Mouse (Mus musculus): ENCODE measurements at regions not wholly inside any gene's neighbourhood (a gene's known extent, or its start where the extent isn't known, plus 50 kb on each side); places are given as distances from the start of the nearest gene placed in this dataset.
A peak's percentile ranks its signal among the peaks of the same experiment; 100 is the strongest.

- DNase-seq (ENCODE audit: low read depth): no peak
Observed at GRCm38 (mm10) chr16:30118876-30119275, 54.7 kb downstream of the Hes1 start.

GRCm38 (mm10) chr16:30120330-30121265, 56.4 kb downstream of the Hes1 start:
- no peak for DNase-seq (ENCODE audit: low read depth)

GRCm38 (mm10) chr16:30121596-30121995, 57.4 kb downstream of the Hes1 start:
- no peak for DNase-seq (ENCODE audit: low read depth)

- no peak for DNase-seq (ENCODE audit: low read depth)
Observed at GRCm38 (mm10) chr16:30122211-30123070, 58.3 kb downstream of the Hes1 start.

GRCm38 (mm10) chr16:30127015-30127414, 62.8 kb downstream of the Hes1 start:
- DNase-seq (ENCODE audit: low read depth): no peak

GRCm38 (mm10) chr16:30128787-30129186, 64.6 kb downstream of the Hes1 start:
- DNase-seq (ENCODE audit: low read depth): no peak

- DNase-seq (ENCODE audit: low read depth): no peak
Observed at GRCm38 (mm10) chr16:30129218-30130112, 65.3 kb downstream of the Hes1 start.

GRCm38 (mm10) chr16:30130113-30130471, 65.9 kb downstream of the Hes1 start:
- peak; percentile 47 for DNase-seq (ENCODE audit: low read depth)

GRCm38 (mm10) chr16:30132086-30132485, 67.9 kb downstream of the Hes1 start:
- no peak for DNase-seq (ENCODE audit: low read depth)

GRCm38 (mm10) chr16:30134642-30135165, 70.5 kb downstream of the Hes1 start:
- no peak for DNase-seq (ENCODE audit: low read depth)

- no peak for DNase-seq (ENCODE audit: low read depth)
Observed at GRCm38 (mm10) chr16:30136849-30137248, 72.7 kb downstream of the Hes1 start.

GRCm38 (mm10) chr16:30137812-30138211, 73.6 kb downstream of the Hes1 start:
- DNase-seq (ENCODE audit: low read depth): no peak

- DNase-seq (ENCODE audit: low read depth): no peak
Observed at GRCm38 (mm10) chr16:30144818-30145464, 80.8 kb downstream of the Hes1 start.

GRCm38 (mm10) chr16:30145465-30146207, 81.5 kb downstream of the Hes1 start:
- no peak for DNase-seq (ENCODE audit: low read depth)

- no peak for DNase-seq (ENCODE audit: low read depth)
Observed at GRCm38 (mm10) chr16:30146208-30146525, 82.0 kb downstream of the Hes1 start.

GRCm38 (mm10) chr16:30147296-30147695, 83.1 kb downstream of the Hes1 start:
- DNase-seq (ENCODE audit: low read depth): no peak

GRCm38 (mm10) chr16:30151104-30151503, 86.9 kb downstream of the Hes1 start:
- no peak for DNase-seq (ENCODE audit: low read depth)

GRCm38 (mm10) chr16:30155070-30155469, 90.9 kb downstream of the Hes1 start:
- no peak for DNase-seq (ENCODE audit: low read depth)

GRCm38 (mm10) chr16:30155486-30156246, 91.5 kb downstream of the Hes1 start:
- no peak for DNase-seq (ENCODE audit: low read depth)

- no peak for DNase-seq (ENCODE audit: low read depth)
Observed at GRCm38 (mm10) chr16:30158184-30158583, 94.0 kb downstream of the Hes1 start.
